Mouse (Mus musculus): ENCODE measurements around the gene Utrn.

GRCm38 (mm10) chr10:12700576-12700975, 168.6 kb downstream of the Utrn start:
- TF ChIP-seq POLR2A (IDR thresholded peaks at IDR 0.05; ENCODE audit: low read depth, low read length) = no peak
- no peak for TF ChIP-seq CTCF (IDR thresholded peaks at IDR 0.05; ENCODE audit: borderline replicate concordance, insufficient read depth, low read length)
